Mouse (Mus musculus) brain, adult 2 months (tissue): Measurements from ENCODE around the gene Rtn2.

ENCODE experiments used
- DNase-seq: peaks from one replicate; pipeline ENCODE4 v3.0.0; 2011; ENCODE audit warnings: low read depth, low spot score

The Rtn2 gene

GRCm38 (mm10) chr7:19282385-19282784, at the start of gene Rtn2:
TSS of gene Rtn2 (plus strand) at chr7:19282624.
- DNase-seq, result peak; percentile 93

GRCm38 (mm10) chr7:19234652-19235051, 47.8 kb upstream of the Rtn2 start:
- no peak for DNase-seq

- no peak for DNase-seq
Observed at GRCm38 (mm10) chr7:19235092-19235671, 47.2 kb upstream of the Rtn2 start.

- DNase-seq, result no peak
Observed at GRCm38 (mm10) chr7:19236411-19236810, 46.0 kb upstream of the Rtn2 start.

- DNase-seq, result no peak
Observed at GRCm38 (mm10) chr7:19238344-19238743, 44.1 kb upstream of the Rtn2 start.

GRCm38 (mm10) chr7:19239423-19239822, 43.0 kb upstream of the Rtn2 start:
- peak; percentile 93 for DNase-seq

- DNase-seq, result no peak
Observed at GRCm38 (mm10) chr7:19239986-19240385, 42.4 kb upstream of the Rtn2 start.

DNA sequence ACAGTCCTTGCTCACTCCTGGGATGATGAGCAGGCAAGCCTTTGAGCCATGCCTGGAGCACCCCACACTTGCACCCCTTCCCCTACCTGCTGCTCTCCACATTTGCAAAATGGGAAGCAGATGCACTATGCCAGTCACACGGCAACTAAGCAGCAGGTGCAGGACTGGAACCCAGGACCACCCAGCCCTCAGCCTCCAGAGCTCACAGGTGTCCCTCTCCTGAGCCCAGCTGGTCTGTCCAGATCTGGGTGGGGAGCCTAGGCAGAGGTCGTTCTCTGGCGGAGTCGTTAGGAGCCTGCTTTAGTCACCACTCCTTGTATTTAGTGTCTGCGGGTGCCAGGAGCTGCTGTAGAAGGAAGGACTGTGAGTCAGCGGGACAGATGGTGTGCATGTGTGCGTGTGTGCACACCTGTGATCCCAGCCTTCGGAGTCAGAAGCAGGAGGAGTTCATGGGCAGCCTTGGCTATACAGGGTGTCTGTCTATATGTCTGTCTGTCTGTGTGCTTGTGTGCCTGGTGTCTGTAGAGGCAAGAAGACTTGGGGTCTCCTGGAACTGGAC, 41.4 kb upstream of the Rtn2 start:
- peak; percentile 86 for DNase-seq

DNA sequence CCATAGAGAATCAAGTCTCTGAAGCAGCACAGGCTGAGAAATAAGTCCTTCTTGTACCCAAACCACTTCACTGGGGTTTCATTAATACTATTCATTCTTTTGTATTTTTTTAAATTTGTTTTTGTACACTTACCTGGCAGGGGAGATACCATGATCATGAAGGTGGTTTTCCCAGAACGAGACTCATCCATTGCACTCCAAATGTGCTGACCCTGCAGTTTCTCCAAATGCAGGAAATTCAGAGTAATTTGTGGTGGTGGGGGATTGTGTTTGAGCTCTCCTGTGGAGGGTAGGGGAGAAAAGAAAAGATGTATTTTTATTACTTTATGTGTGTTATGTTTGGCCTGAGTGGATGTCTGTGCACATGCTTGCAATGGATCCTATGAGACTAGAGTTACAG, 40.4 kb upstream of the Rtn2 start:
- DNase-seq, result no peak

DNA sequence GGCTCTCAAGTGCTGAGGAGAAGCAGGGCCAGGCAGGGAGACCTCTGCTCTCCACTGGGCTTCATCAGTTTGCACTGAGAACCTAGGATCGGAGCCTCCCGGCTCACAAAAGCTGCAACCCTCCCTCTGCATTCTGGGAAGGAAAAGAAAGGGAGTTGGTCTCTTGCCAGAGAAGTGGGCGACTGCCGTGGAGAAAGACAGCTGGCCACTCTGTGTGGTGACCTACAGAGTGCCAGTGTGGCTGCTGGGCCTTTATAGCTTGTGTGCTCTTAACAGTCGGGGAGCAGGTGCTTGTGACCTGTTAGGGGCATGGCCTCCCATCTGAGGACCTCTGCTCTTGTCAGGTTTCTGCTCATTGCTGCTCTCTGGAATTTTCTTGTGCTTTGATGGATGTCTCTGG, 38.6 kb upstream of the Rtn2 start:
- DNase-seq, result peak; percentile 68

GRCm38 (mm10) chr7:19245083-19245482, 37.3 kb upstream of the Rtn2 start:
- no peak for DNase-seq

DNA sequence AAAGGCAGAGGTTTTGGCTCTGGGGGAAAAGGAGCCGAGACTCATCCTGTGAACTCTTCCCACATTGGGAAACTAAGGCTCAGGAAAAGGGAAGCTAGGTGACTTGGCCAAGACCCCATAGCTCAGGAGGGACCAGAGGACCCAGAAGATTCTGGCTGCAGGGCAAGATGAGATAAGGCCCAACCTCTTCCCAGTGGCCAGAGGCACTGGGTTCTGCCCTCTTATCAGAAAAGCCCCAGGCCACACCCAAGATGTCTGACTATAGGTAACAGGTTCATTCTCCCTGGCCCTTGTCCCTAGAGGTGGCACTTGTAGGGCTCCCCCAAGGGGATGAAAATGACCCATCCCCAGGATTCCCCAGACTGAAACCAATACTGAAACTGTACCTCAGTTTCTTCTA, 35.6 kb upstream of the Rtn2 start:
- DNase-seq, result no peak

- DNase-seq, result no peak
Observed at GRCm38 (mm10) chr7:19247511-19247910, 34.9 kb upstream of the Rtn2 start.

DNA sequence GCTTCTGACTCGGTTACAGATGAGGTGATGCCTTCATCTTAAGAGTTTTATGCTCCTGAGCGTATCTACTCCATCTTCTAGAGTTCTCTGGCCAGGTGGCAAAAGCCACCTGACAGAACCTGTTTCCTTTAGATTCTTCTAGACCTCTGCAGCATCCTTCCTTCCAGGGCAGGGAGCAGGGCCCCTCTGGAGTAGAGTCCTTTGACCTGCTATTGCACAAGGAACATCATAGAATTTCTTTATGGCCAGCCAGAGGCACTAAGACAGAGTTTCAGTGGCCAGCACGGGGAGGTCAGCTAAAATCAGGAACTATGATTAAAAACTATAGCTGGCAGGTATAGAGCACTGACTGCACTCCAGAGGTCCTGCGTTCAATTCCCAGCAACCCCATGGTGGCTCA, 30.3 kb upstream of the Rtn2 start:
- no peak for DNase-seq

GRCm38 (mm10) chr7:19253437-19253836, 29.0 kb upstream of the Rtn2 start:
- no peak for DNase-seq

DNA sequence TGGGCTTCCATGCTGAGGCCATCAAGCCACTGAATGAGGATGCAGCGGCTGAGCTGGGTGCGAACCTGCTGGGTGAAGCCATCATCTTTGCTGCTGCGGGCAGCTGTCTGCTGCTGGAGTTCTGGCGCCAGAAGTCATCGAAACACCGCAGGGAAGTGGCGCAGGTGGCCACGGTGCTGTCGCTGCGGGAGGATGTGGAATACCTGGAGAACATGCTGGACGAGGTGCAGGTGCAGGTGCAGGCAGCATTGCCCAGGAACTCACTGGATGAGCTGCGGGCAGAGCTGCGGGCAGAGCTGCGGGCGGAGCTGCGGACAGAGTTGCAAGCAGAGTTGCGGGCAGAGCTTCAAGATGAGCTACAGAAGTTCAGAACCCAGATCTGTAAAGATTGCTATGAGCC, 27.0 kb upstream of the Rtn2 start:
- no peak for DNase-seq

DNA sequence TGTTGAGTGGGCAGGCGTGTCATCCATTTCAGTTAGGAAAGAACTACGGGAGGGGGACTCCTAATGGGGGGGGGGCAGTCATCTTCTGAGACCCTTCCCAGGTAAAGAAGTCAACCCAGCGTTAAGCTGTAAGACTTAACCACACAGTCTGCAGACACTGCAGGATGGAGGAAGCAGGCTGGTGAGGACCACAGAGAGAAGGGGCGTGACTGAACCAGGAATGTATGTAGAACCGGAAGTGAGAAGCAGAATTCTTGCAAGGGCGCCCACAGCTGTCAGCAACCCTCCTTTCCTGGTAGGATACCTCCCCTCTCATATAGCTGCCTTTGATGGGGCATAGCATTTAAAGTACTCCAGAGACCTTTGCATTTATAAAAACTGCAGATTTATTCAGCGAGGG, 25.9 kb upstream of the Rtn2 start:
- no peak for DNase-seq

GRCm38 (mm10) chr7:19257390-19258022, 24.9 kb upstream of the Rtn2 start:
- DNase-seq, result peak; percentile 88

DNA sequence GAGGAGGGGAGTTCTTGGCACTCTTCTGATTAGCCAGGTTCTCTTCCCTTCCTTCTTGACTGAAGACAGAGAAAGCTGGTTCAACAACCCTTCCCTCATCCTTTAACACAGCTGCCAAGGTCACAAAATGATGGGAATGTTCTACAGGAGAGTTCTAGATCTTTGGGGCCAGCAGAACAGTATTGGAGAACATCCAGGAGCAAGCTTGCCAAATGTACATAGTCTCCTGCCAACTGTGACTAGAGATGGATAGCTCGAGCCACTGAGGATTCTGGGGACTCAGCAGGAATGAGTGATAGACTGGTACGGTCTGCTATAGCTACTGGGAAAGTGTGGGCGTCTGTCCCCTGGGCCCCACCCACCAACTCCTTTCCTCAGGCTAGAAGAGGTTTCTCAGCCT, 24.1 kb upstream of the Rtn2 start:
- DNase-seq, result peak; percentile 53

DNA sequence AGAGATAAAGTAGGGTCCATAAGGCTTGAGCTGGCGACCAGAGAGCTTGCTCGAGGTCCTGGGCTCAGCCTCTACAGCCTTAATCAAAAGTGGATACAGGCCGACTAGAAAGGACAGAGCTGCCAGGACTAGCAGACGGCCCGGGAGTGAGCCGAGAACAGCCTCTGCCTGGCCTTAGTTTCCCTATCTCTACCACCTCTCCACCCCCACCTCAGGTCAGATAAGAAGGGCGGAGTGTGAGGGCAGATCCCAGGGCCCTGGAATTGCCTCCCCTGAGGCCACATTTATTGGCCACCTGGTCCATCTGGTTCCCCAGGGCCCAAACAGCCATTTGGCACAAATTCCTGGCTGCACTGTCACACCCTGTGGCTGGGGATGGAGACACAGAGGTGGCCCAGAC, 17.3 kb upstream of the Rtn2 start:
- peak; percentile 45 for DNase-seq

- peak; percentile 27 for DNase-seq
Observed at GRCm38 (mm10) chr7:19265928-19266822, 16.2 kb upstream of the Rtn2 start.

GRCm38 (mm10) chr7:19267051-19267450, 15.4 kb upstream of the Rtn2 start:
- no peak for DNase-seq
